In genomic region chr17:90086826-90087225, GRCm38 (mm10) we compare ENCODE assay signal across 10 mouse cellular contexts.
DNase-seq lines count a peak whose midpoint lies in the region; ATAC-seq and TF ChIP-seq lines count a peak whose summit lies in the region.
"Had no signal": no experiment of that assay in that cellular context is flagged by ENCODE, and none has a peak within 500 bp of the region (broad histone marks: within the 10 kb centered on the region; RNA-seq: fewer than 3 reads in every experiment).

No protein-coding gene starts in this region.

- no peak for TF ChIP-seq EP300 in lung, postnatal 0 days (IDR thresholded peaks at IDR 0.05)

- no peak for TF ChIP-seq CTCF in lung, postnatal 0 days (IDR thresholded peaks at IDR 0.05)

- peak overlapping the region; percentile 86 for H3K27ac ChIP-seq in hindbrain, embryonic 13.5 days
- peak overlapping the region; percentile 79 for H3K27ac ChIP-seq in midbrain, embryonic 13.5 days
- no peak overlapping the region for H3K27ac ChIP-seq in lung, postnatal 0 days (ENCODE audit: low read length)
- H3K27ac ChIP-seq: embryonic facial prominence, embryonic 12.5 days; limb, embryonic 12.5 days had no signal

- WGBS in hindbrain, embryonic 13.5 days: 0% methylated on average over 1 of the region's 1 CpGs
- 6% methylated on average over 1 of the region's 1 CpGs for whole genome bisulfite sequencing in midbrain, embryonic 13.5 days
- 29% methylated on average over 1 of the region's 1 CpGs for WGBS in lung, postnatal 0 days

- H3K9me3 ChIP-seq in hindbrain, embryonic 13.5 days: no peaks in the 10 kb centered on the region
- no peaks in the 10 kb centered on the region for H3K9me3 ChIP-seq in midbrain, embryonic 13.5 days
- no peaks in the 10 kb centered on the region for H3K9me3 ChIP-seq in lung, postnatal 0 days (ENCODE audit: low read length)
- H3K9me3 ChIP-seq: embryonic facial prominence, embryonic 12.5 days; limb, embryonic 12.5 days had no signal

- H3K4me1 ChIP-seq in hindbrain, embryonic 13.5 days (replicated peaks): peaks cover 8% of the 10 kb centered on the region
- H3K4me1 ChIP-seq in midbrain, embryonic 13.5 days (replicated peaks): peaks cover 14% of the 10 kb centered on the region
- H3K4me1 ChIP-seq in lung, postnatal 0 days (ENCODE audit: insufficient read depth, low read depth, low read length): no peaks in the 10 kb centered on the region
- H3K4me1 ChIP-seq: embryonic facial prominence, embryonic 12.5 days; limb, embryonic 12.5 days had no signal

- no peaks in the 10 kb centered on the region for H3K36me3 ChIP-seq in hindbrain, embryonic 13.5 days
- no peaks in the 10 kb centered on the region for H3K36me3 ChIP-seq in midbrain, embryonic 13.5 days
- no peaks in the 10 kb centered on the region for H3K36me3 ChIP-seq in lung, postnatal 0 days (ENCODE audit: insufficient read depth, low read length)
- H3K36me3 ChIP-seq: embryonic facial prominence, embryonic 12.5 days; limb, embryonic 12.5 days had no signal

- no peaks in the 10 kb centered on the region for H3K27me3 ChIP-seq in hindbrain, embryonic 13.5 days
- no peaks in the 10 kb centered on the region for H3K27me3 ChIP-seq in midbrain, embryonic 13.5 days
- no peaks in the 10 kb centered on the region for H3K27me3 ChIP-seq in lung, postnatal 0 days (replicated peaks; ENCODE audit: insufficient read depth, low read length)
- H3K27me3 ChIP-seq: embryonic facial prominence, embryonic 12.5 days had no signal

- DNase-seq in MN1 (ENCODE audit: low spot score): peak; percentile 49
- DNase-seq in cerebellum, postnatal 4 days (ENCODE audit: low spot score in 2 of 2): peak; percentile 22 to 77
- DNase-seq in thymus, postnatal 4 days: no peak
- DNase-seq in lung, postnatal 0 days (ENCODE audit: low spot score): no peak
- no peak for DNase-seq in T-cell, adult 2 months (ENCODE audit: low spot score)
- DNase-seq in heart, adult 18-20 months: no peak

- ATAC-seq in hindbrain, embryonic 13.5 days (ENCODE audit: low FRiP score): peak; percentile 79
- ATAC-seq in midbrain, embryonic 13.5 days: peak; percentile 83
- no peak for ATAC-seq in lung, postnatal 0 days

- 0 out of 2 replicates have a peak overlapping the region, but pooled peaks have one; percentile 29 for H3K9ac ChIP-seq in hindbrain, embryonic 13.5 days
- H3K9ac ChIP-seq in midbrain, embryonic 13.5 days (replicated peaks): no peak overlapping the region
- H3K9ac ChIP-seq in lung, postnatal 0 days (replicated peaks; ENCODE audit: low read depth): no peak overlapping the region
- H3K9ac ChIP-seq: embryonic facial prominence, embryonic 12.5 days; limb, embryonic 12.5 days had no signal

- H3K4me2 ChIP-seq in hindbrain, embryonic 13.5 days: peak overlapping the region; percentile 36
- H3K4me2 ChIP-seq in midbrain, embryonic 13.5 days (replicated peaks): peak overlapping the region; percentile 31
- no peak overlapping the region for H3K4me2 ChIP-seq in lung, postnatal 0 days (replicated peaks; ENCODE audit: low read depth, low read length)
- H3K4me2 ChIP-seq: embryonic facial prominence, embryonic 12.5 days; limb, embryonic 12.5 days had no signal

- H3K4me3 ChIP-seq in hindbrain, embryonic 13.5 days: 0 out of 2 replicates have a peak overlapping the region, but pooled peaks have one; percentile 4
- H3K4me3 ChIP-seq in midbrain, embryonic 13.5 days (replicated peaks): no peak overlapping the region
- H3K4me3 ChIP-seq in lung, postnatal 0 days (ENCODE audit: low read depth, low read length): no peak overlapping the region
- H3K4me3 ChIP-seq: embryonic facial prominence, embryonic 12.5 days; limb, embryonic 12.5 days had no signal

Comparison
In these comparisons a context has a peak if more than half of its experiments do, and no peak if none do; other contexts are left out.
1. DNase-seq: peak in MN1 (single experiment) and cerebellum, postnatal 4 days (2 of 2); none in thymus, postnatal 4 days (single experiment), lung, postnatal 0 days (single experiment), T-cell, adult 2 months (single experiment) and heart, adult 18-20 months (0 of 2).